Mouse (Mus musculus) thymus, adult 2 months (tissue): ENCODE results near the gene Cdyl2.

Experiments
- CTCF ChIP-seq: fragments of 200-500 bp; IDR thresholded peaks from 2 replicates; pipeline ENCODE4 v1.5.1; 2012; ENCODE audit warnings: mild to moderate bottlenecking, control low read depth, low read length, moderate library complexity, borderline replicate concordance; ENCODE audit not compliant: control insufficient read depth, poor library complexity, insufficient read depth; ENCODE audit errors: extremely low read depth
- POLR2A ChIP-seq: fragments of 200-500 bp; IDR thresholded peaks from 2 replicates; pipeline ENCODE4 v1.6.1; 2012; ENCODE audit warnings: mild to moderate bottlenecking, low read length, control low read depth, moderate library complexity; ENCODE audit not compliant: control insufficient read depth, poor library complexity, insufficient read depth; ENCODE audit errors: extremely low read depth

DNA sequence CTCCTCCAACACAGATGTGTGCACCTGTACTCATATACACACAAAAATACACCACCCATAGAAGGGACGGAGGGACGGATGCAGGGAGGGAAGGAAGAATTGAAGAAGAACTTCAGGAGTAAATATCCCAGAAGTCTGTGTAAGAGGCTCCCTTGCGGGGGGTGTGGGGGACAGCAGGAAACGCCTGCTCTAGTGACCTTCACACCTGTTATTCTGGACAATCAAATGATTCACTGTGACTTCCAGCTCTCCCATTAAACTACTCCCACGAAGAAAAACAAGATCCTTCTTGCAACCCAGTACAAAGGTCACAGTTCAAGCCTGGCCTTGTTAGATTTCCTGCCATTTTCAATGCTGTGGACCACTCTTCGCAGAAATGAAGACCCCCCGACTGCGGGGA lies 47.8 kb upstream of the Cdyl2 start:
- no peak for TF ChIP-seq POLR2A
- no peak for TF ChIP-seq CTCF
